Mouse (Mus musculus): ENCODE data around the gene Tmem143. TPM values are rescaled to one million over a fixed set of nuclear protein-coding genes. Genes with fewer than 3 reads are reported as not detected.

Tmem143 gene
- polyA plus RNA-seq, 1 experiment from 2014 or later, result 5.8 TPM

Other genes starting within 250 kb of the Tmem143 start
- 0.86 and 1.1 TPM in 2 replicates for gene Fut2, start 230.5 kb upstream of the Tmem143 start, polyA plus RNA-seq (2015; fragmentation: Nextera tagmentation; extraction: Ambion mirVana)
- 0.11 TPM in 1 of 2 replicates, not detected in the other for gene Ntn5, start 212.9 kb upstream of the Tmem143 start, polyA plus RNA-seq (2015; fragmentation: Nextera tagmentation; extraction: Ambion mirVana)
- 0.29 and 0.47 TPM in 2 replicates for gene Sec1, start 202.5 kb upstream of the Tmem143 start, polyA plus RNA-seq (2015; fragmentation: Nextera tagmentation; extraction: Ambion mirVana)
- gene Car11, start 197.1 kb upstream of the Tmem143 start, polyA plus RNA-seq (2015; fragmentation: Nextera tagmentation; extraction: Ambion mirVana), result 5.4 and 6.0 TPM in 2 replicates
- 2.2 and 3.5 TPM in 2 replicates for gene Dbp, start 191.9 kb upstream of the Tmem143 start, polyA plus RNA-seq (2015; fragmentation: Nextera tagmentation; extraction: Ambion mirVana)
- 630 and 695 TPM in 2 replicates for gene Rpl18, start 181.5 kb upstream of the Tmem143 start, polyA plus RNA-seq (2015; fragmentation: Nextera tagmentation; extraction: Ambion mirVana)
- 16.7 and 17.5 TPM in 2 replicates for gene Sphk2, start 178.9 kb upstream of the Tmem143 start, polyA plus RNA-seq (2015; fragmentation: Nextera tagmentation; extraction: Ambion mirVana)
- 0.20 and 0.31 TPM in 2 replicates for gene Fam83e, start 175.7 kb upstream of the Tmem143 start, polyA plus RNA-seq (2015; fragmentation: Nextera tagmentation; extraction: Ambion mirVana)
- gene Spaca4, start 171.1 kb upstream of the Tmem143 start, polyA plus RNA-seq (2015; fragmentation: Nextera tagmentation; extraction: Ambion mirVana), result not detected in 2 replicates
- 0.62 and 0.80 TPM in 2 replicates for gene Lmtk3, start 113.2 kb upstream of the Tmem143 start, polyA plus RNA-seq (2015; fragmentation: Nextera tagmentation; extraction: Ambion mirVana)
- 0.24 and 0.38 TPM in 2 replicates for gene Sult2b1, start 112.3 kb upstream of the Tmem143 start, polyA plus RNA-seq (2015; fragmentation: Nextera tagmentation; extraction: Ambion mirVana)
- 90.1 and 103 TPM in 2 replicates for gene Cyth2, start 82.4 kb upstream of the Tmem143 start, polyA plus RNA-seq (2015; fragmentation: Nextera tagmentation; extraction: Ambion mirVana)
- gene Kcnj14, start 72.2 kb upstream of the Tmem143 start, polyA plus RNA-seq (2015; fragmentation: Nextera tagmentation; extraction: Ambion mirVana), result 0.39 and 0.43 TPM in 2 replicates
- gene Grwd1, start 66.0 kb upstream of the Tmem143 start, polyA plus RNA-seq (2015; fragmentation: Nextera tagmentation; extraction: Ambion mirVana), result 41.9 and 44.1 TPM in 2 replicates
- 56.4 and 58.7 TPM in 2 replicates for gene Kdelr1, start 24.2 kb upstream of the Tmem143 start, polyA plus RNA-seq (2015; fragmentation: Nextera tagmentation; extraction: Ambion mirVana)
- 0.13 and 0.23 TPM in 2 replicates for gene Grin2d, start 18.6 kb upstream of the Tmem143 start, polyA plus RNA-seq (2015; fragmentation: Nextera tagmentation; extraction: Ambion mirVana)
- 0.90 and 1.1 TPM in 2 replicates for gene Syngr4, start 227 bp upstream of the Tmem143 start, polyA plus RNA-seq (2015; fragmentation: Nextera tagmentation; extraction: Ambion mirVana)
- 84.1 and 92.1 TPM in 2 replicates for gene Emp3, start 24.5 kb downstream of the Tmem143 start, polyA plus RNA-seq (2015; fragmentation: Nextera tagmentation; extraction: Ambion mirVana)
- gene Ccdc114, start 27.1 kb downstream of the Tmem143 start, polyA plus RNA-seq (2015; fragmentation: Nextera tagmentation; extraction: Ambion mirVana), result 2.7 and 3.4 TPM in 2 replicates
- gene Abcc6, start 133.4 kb downstream of the Tmem143 start, polyA plus RNA-seq (2015; fragmentation: Nextera tagmentation; extraction: Ambion mirVana), result 0.11 and 0.23 TPM in 2 replicates
- gene Nomo1, start 136.8 kb downstream of the Tmem143 start, polyA plus RNA-seq (2015; fragmentation: Nextera tagmentation; extraction: Ambion mirVana), result 37.7 and 39.2 TPM in 2 replicates
- 5.3 and 7.1 TPM in 2 replicates for gene Kcnj11, start 203.8 kb downstream of the Tmem143 start, polyA plus RNA-seq (2015; fragmentation: Nextera tagmentation; extraction: Ambion mirVana)

Data from heart, embryonic 13.5 days (tissue).